Mouse (Mus musculus): ENCODE results near the gene Spin1. TPM values are rescaled to one million over a fixed set of nuclear protein-coding genes. Genes with fewer than 3 reads are reported as not detected.

Gene Spin1
- polyA plus RNA-seq, 1 experiment from 2014 or later, result 97.3 TPM

- H3K4me1 ChIP-seq (replicated peaks; ENCODE audit: control insufficient read depth, insufficient read depth, low read length), result no peaks in the 10 kb centered on the region
- WGBS, result 82% methylated on average over 3 of the region's 3 CpGs
These were observed 56.6 kb downstream of the Spin1 start for GRCm38 (mm10) chr13:51157291-51157690.

GRCm38 (mm10) chr13:51161672-51162071 is 61.0 kb downstream of the Spin1 start:
- no peak overlapping the region for H3K4me2 ChIP-seq (ENCODE audit: low read length)
- H3K27ac ChIP-seq (ENCODE audit: low read depth), result no peak overlapping the region
- H3K9me3 ChIP-seq (ENCODE audit: control insufficient read depth, low read length), result no peaks in the 10 kb centered on the region
- 0 out of 2 replicates have a peak, but pooled peaks cover 9% of the 10 kb centered on the region for H3K36me3 ChIP-seq (ENCODE audit: control insufficient read depth, insufficient read depth, low read length)
- H3K27me3 ChIP-seq (replicated peaks; ENCODE audit: control insufficient read depth, insufficient read depth, low read length), result no peaks in the 10 kb centered on the region
- H3K4me3 ChIP-seq (ENCODE audit: low read depth, low read length), result no peak overlapping the region
- no peaks in the 10 kb centered on the region for H3K4me1 ChIP-seq (replicated peaks; ENCODE audit: control insufficient read depth, insufficient read depth, low read length)
- no peak for ATAC-seq (replicated peaks; ENCODE audit: low FRiP score, low TSS enrichment, low read depth)
- DNase-seq (ENCODE audit: low spot score), result no peak
- WGBS, result 75% methylated on average over 2 of the region's 2 CpGs
- no peak overlapping the region for H3K9ac ChIP-seq (ENCODE audit: low read length)

More at GRCm38 (mm10) chr13:51157291-51157690, 56.6 kb downstream of the Spin1 start:
- H3K4me3 ChIP-seq (ENCODE audit: low read depth, low read length), result no peak overlapping the region
- H3K27me3 ChIP-seq (replicated peaks; ENCODE audit: control insufficient read depth, insufficient read depth, low read length), result no peaks in the 10 kb centered on the region
- no peak overlapping the region for H3K4me2 ChIP-seq (ENCODE audit: low read length)
- no peak for ATAC-seq (replicated peaks; ENCODE audit: low FRiP score, low TSS enrichment, low read depth)
- no peak overlapping the region for H3K27ac ChIP-seq (ENCODE audit: low read depth)
- peaks cover 37% of the 10 kb centered on the region for H3K36me3 ChIP-seq (ENCODE audit: control insufficient read depth, insufficient read depth, low read length)
- H3K9ac ChIP-seq (ENCODE audit: low read length), result no peak overlapping the region
- H3K9me3 ChIP-seq (ENCODE audit: control insufficient read depth, low read length), result no peaks in the 10 kb centered on the region
- DNase-seq (ENCODE audit: low spot score), result no peak

- Histone ChIP-seq H3K4me1 (replicated peaks; ENCODE audit: control insufficient read depth, insufficient read depth, low read length) (no peaks in the 10 kb centered on the region), H3K4me2 (ENCODE audit: low read length) (no peak overlapping the region), H3K9me3 (ENCODE audit: control insufficient read depth, low read length) (no peaks in the 10 kb centered on the region), H3K27me3 (replicated peaks; ENCODE audit: control insufficient read depth, insufficient read depth, low read length) (no peaks in the 10 kb centered on the region), H3K36me3 (ENCODE audit: control insufficient read depth, insufficient read depth, low read length) (0 out of 2 replicates have a peak, but pooled peaks cover 9% of the 10 kb centered on the region), H3K4me3 (ENCODE audit: low read depth, low read length) (no peak overlapping the region), H3K9ac (ENCODE audit: low read length) (no peak overlapping the region), H3K27ac (ENCODE audit: low read depth) (no peak overlapping the region)
- 87% methylated on average over 6 of the region's 6 CpGs for WGBS
- ATAC-seq (replicated peaks; ENCODE audit: low FRiP score, low TSS enrichment, low read depth), result no peak
- no peak for DNase-seq (ENCODE audit: low spot score)
These were observed 61.6 kb downstream of the Spin1 start for GRCm38 (mm10) chr13:51162246-51162645.

- Histone ChIP-seq H3K36me3 (ENCODE audit: control insufficient read depth, insufficient read depth, low read length) (no peaks in the 10 kb centered on the region), H3K9ac (ENCODE audit: low read length) (no peak overlapping the region), H3K9me3 (ENCODE audit: control insufficient read depth, low read length) (no peaks in the 10 kb centered on the region), H3K4me2 (ENCODE audit: low read length) (no peak overlapping the region), H3K27ac (ENCODE audit: low read depth) (no peak overlapping the region), H3K4me1 (replicated peaks; ENCODE audit: control insufficient read depth, insufficient read depth, low read length) (peaks cover 5% of the 10 kb centered on the region; the same call in 1 of the 2 replicates), H3K27me3 (replicated peaks; ENCODE audit: control insufficient read depth, insufficient read depth, low read length) (no peaks in the 10 kb centered on the region), H3K4me3 (ENCODE audit: low read depth, low read length) (no peak overlapping the region)
- DNase-seq (ENCODE audit: low spot score), result no peak
- ATAC-seq (replicated peaks; ENCODE audit: low FRiP score, low TSS enrichment, low read depth), result no peak
- 51% methylated on average over 11 of the region's 11 CpGs for WGBS
These were observed 66.0 kb downstream of the Spin1 start for GRCm38 (mm10) chr13:51166711-51167110.

- no peaks in the 10 kb centered on the region for H3K9me3 ChIP-seq (ENCODE audit: control insufficient read depth, low read length)
- peak overlapping the region; percentile 97 for H3K4me2 ChIP-seq (ENCODE audit: low read length)
- H3K4me3 ChIP-seq (ENCODE audit: low read depth, low read length), result peak overlapping the region; percentile 46
- H3K27me3 ChIP-seq (replicated peaks; ENCODE audit: control insufficient read depth, insufficient read depth, low read length), result no peaks in the 10 kb centered on the region
- no peak overlapping the region for H3K9ac ChIP-seq (ENCODE audit: low read length)
- ATAC-seq (replicated peaks; ENCODE audit: low FRiP score, low TSS enrichment, low read depth) (peak; percentile 33), DNase-seq (ENCODE audit: low spot score) (peak; percentile 58)
- H3K36me3 ChIP-seq (ENCODE audit: control insufficient read depth, insufficient read depth, low read length), result no peaks in the 10 kb centered on the region
- H3K27ac ChIP-seq (ENCODE audit: low read depth), result no peak overlapping the region
- peaks cover 5% of the 10 kb centered on the region; the same call in 1 of the 2 replicates for H3K4me1 ChIP-seq (replicated peaks; ENCODE audit: control insufficient read depth, insufficient read depth, low read length)
- 31% methylated on average over 11 of the region's 11 CpGs for WGBS
These were observed 69.5 kb downstream of the Spin1 start for GRCm38 (mm10) chr13:51170215-51170614.

- under 1% methylated on average over 62 of the region's 64 CpGs for WGBS
- Histone ChIP-seq H3K36me3 (ENCODE audit: control insufficient read depth, insufficient read depth, low read length) (no peaks in the 10 kb centered on the region), H3K4me2 (ENCODE audit: low read length) (peak within 1 kb of the TSS; percentile 97), H3K4me3 (ENCODE audit: low read depth, low read length) (peak within 1 kb of the TSS; percentile 46), H3K9ac (ENCODE audit: low read length) (peak within 1 kb of the TSS; percentile 27; the same call in 1 of the 2 replicates), H3K27me3 (replicated peaks; ENCODE audit: control insufficient read depth, insufficient read depth, low read length) (no peaks in the 10 kb centered on the region), H3K27ac (ENCODE audit: low read depth) (no peak within 1 kb of the TSS), H3K4me1 (replicated peaks; ENCODE audit: control insufficient read depth, insufficient read depth, low read length) (peaks cover 5% of the 10 kb centered on the region; the same call in 1 of the 2 replicates), H3K9me3 (ENCODE audit: control insufficient read depth, low read length) (no peaks in the 10 kb centered on the region)
- ATAC-seq (replicated peaks; ENCODE audit: low FRiP score, low TSS enrichment, low read depth) (peak; percentile 82), DNase-seq (ENCODE audit: low spot score) (peak; percentile 79)
These were observed 70.3 kb downstream of the Spin1 start, which contains the start of gene Nxnl2 for GRCm38 (mm10) chr13:51170691-51171680. Nxnl2 (plus strand) TSS chr13:51171022.

GRCm38 (mm10) chr13:51172601-51173000 is 71.9 kb downstream of the Spin1 start:
- no peak for ATAC-seq (replicated peaks; ENCODE audit: low FRiP score, low TSS enrichment, low read depth)
- Histone ChIP-seq H3K9ac (ENCODE audit: low read length) (no peak overlapping the region), H3K36me3 (ENCODE audit: control insufficient read depth, insufficient read depth, low read length) (no peaks in the 10 kb centered on the region), H3K4me1 (replicated peaks; ENCODE audit: control insufficient read depth, insufficient read depth, low read length) (peaks cover 5% of the 10 kb centered on the region; the same call in 1 of the 2 replicates), H3K27ac (ENCODE audit: low read depth) (no peak overlapping the region), H3K9me3 (ENCODE audit: control insufficient read depth, low read length) (no peaks in the 10 kb centered on the region), H3K4me2 (ENCODE audit: low read length) (no peak overlapping the region), H3K4me3 (ENCODE audit: low read depth, low read length) (no peak overlapping the region), H3K27me3 (replicated peaks; ENCODE audit: control insufficient read depth, insufficient read depth, low read length) (no peaks in the 10 kb centered on the region)
- WGBS, result 92% methylated on average over 7 of the region's 7 CpGs
- no peak for DNase-seq (ENCODE audit: low spot score)

GRCm38 (mm10) chr13:51178932-51179331 is 78.3 kb downstream of the Spin1 start:
- Histone ChIP-seq H3K4me1 (replicated peaks; ENCODE audit: control insufficient read depth, insufficient read depth, low read length) (no peaks in the 10 kb centered on the region), H3K9me3 (ENCODE audit: control insufficient read depth, low read length) (no peaks in the 10 kb centered on the region), H3K4me2 (ENCODE audit: low read length) (no peak overlapping the region), H3K27ac (ENCODE audit: low read depth) (no peak overlapping the region), H3K36me3 (ENCODE audit: control insufficient read depth, insufficient read depth, low read length) (no peaks in the 10 kb centered on the region), H3K9ac (ENCODE audit: low read length) (no peak overlapping the region), H3K27me3 (replicated peaks; ENCODE audit: control insufficient read depth, insufficient read depth, low read length) (no peaks in the 10 kb centered on the region), H3K4me3 (ENCODE audit: low read depth, low read length) (no peak overlapping the region)
- 82% methylated on average over 10 of the region's 10 CpGs for WGBS
- ATAC-seq (replicated peaks; ENCODE audit: low FRiP score, low TSS enrichment, low read depth), result no peak
- DNase-seq (ENCODE audit: low spot score), result no peak

Measured in intestine, embryonic 14.5 days (tissue).